Mouse (Mus musculus): ENCODE data around the gene Kcnq2.

- TF ChIP-seq POLR2A (IDR thresholded peaks at IDR 0.05; ENCODE audit: extremely low read depth, insufficient read depth, low read length), result no peak
- no peak for TF ChIP-seq CTCF (IDR thresholded peaks at IDR 0.05; ENCODE audit: extremely low read depth, insufficient read depth, low read length)
Measured at GRCm38 (mm10) chr2:181139641-181140193, 4.6 kb upstream of the Kcnq2 start.

Data from cortical plate, adult 2 months (tissue).